Mouse (Mus musculus) induced T-regulatory cell, adult 2 months (primary cell): ENCODE results near the gene Akip1.

Source experiments
- DNase-seq: peaks from one replicate; pipeline ENCODE4 v3.0.0-alpha.2; 2012; ENCODE audit warnings: low read depth

Akip1 gene

GRCm38 (mm10) chr7:109703190-109704015 is at the start of gene Akip1, which contains the start of gene St5:
Akip1 (plus strand) TSS chr7:109703690.
St5 (minus strand) TSS chr7:109703605.
- DNase-seq, result peak; percentile 95

DNA sequence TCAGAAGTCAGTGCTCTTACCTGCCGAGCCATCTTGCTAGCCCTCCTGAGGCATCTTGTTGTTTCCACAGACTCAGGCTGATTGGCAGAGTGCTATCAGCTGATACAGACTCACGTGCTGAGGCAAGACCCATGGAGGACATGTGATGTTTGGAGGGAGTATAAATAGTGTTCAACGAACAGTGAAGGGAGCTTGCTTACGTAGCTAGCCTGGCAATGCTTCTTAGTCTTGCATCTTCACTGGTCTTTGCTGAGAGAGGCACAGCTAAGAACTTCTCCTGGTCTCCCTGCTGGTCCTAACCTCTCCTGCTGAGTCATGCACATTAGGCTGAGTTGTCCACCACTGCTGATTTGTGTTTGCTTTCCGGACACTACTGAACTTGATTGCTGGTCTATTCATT is 48.6 kb upstream of the Akip1 start:
- no peak for DNase-seq

DNA sequence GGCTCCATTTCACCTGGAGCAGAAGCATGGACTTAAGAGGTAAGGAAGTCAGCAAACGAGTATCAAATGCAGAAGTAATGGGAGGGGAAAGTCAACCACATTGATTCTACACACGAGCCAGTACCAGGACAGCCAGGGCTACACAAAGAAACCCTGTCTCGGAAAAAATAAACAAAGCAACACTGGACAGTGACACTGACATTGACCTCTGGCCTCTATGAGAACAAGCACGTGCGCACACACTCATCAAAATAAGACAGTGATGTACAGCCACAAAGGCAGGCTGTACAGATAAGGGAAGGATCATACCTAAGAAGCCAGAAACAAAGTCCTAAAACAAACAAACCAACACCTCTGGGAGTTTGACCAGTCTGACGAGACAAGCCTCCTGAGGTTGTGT is 45.6 kb upstream of the Akip1 start:
- no peak for DNase-seq

DNA sequence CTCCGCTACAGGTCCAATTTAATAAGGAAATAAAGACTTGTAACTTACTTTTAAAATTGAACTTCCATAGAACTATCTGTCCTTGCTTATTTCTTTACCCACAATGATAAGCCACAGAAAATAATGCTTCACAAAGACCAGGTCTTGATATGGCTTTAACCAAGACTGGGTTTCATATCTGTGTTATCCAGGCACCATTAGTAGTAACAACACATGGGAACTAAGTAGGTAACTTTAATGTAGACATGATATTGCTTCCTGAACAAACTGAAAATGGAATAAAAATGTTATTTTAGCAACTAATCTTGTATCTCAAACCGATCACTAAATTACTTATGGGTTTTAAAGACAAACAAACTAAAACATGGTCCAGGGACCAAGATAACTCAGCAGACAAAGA is 44.2 kb upstream of the Akip1 start:
- DNase-seq, result no peak

- no peak for DNase-seq
Observed at GRCm38 (mm10) chr7:109662626-109663025, 40.9 kb upstream of the Akip1 start.

DNA sequence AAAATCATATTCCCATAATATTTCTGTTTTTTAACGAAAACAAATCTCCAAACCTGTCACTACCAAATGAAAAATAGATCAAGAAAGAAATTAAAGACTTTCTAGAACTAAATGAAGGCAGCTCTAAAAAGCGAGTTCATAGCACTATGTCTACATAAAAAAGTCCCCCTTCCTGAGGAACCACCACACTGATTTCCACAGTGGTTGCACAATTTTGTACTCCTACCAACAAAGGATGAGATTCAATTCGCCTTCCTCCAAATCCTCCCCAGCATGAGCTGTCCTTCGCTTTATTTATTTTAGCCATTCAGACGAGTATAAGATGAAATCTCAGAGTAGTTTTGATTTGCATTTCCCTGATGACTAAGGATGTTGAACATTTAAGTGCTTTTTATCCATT is 36.8 kb upstream of the Akip1 start:
- no peak for DNase-seq

GRCm38 (mm10) chr7:109669426-109670170 is 33.9 kb upstream of the Akip1 start:
- DNase-seq, result no peak

DNA sequence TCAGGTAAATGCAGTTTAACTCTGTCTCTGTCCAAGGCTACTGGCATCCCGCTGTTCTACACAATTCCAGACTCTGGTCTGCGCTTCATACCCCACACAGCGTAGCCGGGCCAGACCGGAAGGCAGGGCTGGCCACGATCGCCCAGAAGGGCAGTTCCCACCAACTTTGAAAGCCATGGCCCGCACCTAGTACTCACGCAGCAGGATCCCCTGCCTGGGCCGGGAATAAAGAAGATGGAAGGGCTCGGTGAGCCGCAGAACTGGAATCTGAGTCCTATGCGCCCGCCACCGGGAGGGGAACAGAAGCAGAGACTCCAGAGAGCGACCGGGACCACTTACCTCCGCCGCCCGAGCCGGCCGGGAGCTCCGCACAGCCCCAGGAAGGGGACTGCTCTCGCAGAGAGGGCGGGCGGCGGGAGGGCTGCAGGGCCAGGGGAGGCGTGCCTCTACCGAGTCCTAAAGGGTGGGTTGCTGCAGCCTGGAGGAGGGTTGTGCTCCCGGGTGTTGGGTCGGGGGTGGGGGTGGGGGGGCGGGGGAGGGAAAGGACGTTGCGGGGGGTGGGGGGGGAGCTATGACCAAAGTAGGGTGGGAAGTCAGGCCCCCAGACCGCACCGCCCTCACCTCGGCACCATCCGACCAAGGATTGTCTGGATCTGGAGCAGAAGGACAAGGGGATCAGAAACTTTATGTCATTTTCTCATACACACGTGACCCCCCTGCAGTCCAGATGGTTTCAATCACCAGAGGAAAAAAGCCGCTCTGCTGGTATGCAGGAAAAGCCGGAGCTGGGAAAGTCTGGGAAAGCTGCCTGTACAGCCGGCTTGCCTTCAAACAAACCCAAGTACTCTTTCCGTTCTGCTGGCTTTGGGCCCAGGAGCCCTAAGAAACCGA is 31.7 kb upstream of the Akip1 start:
- no peak for DNase-seq

- DNase-seq, result no peak
Observed at GRCm38 (mm10) chr7:109674944-109675628, 28.4 kb upstream of the Akip1 start.

- no peak for DNase-seq
Observed at GRCm38 (mm10) chr7:109680284-109680683, 23.2 kb upstream of the Akip1 start.

GRCm38 (mm10) chr7:109680879-109681278 is 22.6 kb upstream of the Akip1 start:
- no peak for DNase-seq

GRCm38 (mm10) chr7:109686585-109687128 is 16.8 kb upstream of the Akip1 start:
- DNase-seq, result no peak

GRCm38 (mm10) chr7:109690101-109690500 is 13.4 kb upstream of the Akip1 start:
- no peak for DNase-seq

DNA sequence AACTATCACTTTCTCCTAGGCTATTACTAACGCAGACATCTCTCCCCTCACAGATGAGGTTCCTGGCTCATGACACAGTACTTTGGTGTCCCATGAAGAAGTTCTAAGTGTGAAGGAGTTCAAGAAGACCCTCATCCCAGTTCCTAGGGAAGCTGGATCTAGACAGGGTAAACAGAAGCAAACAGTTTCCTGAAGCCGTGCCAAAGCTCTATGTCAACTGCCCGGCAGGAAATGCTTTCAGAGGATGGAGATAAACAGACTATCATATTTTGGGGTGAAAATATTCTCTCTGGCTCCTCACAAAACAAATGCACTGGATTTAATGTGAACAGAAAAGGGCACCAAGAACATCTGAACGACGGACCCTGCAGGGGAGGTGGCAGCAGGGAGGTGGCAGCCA is 12.5 kb upstream of the Akip1 start:
- no peak for DNase-seq

DNA sequence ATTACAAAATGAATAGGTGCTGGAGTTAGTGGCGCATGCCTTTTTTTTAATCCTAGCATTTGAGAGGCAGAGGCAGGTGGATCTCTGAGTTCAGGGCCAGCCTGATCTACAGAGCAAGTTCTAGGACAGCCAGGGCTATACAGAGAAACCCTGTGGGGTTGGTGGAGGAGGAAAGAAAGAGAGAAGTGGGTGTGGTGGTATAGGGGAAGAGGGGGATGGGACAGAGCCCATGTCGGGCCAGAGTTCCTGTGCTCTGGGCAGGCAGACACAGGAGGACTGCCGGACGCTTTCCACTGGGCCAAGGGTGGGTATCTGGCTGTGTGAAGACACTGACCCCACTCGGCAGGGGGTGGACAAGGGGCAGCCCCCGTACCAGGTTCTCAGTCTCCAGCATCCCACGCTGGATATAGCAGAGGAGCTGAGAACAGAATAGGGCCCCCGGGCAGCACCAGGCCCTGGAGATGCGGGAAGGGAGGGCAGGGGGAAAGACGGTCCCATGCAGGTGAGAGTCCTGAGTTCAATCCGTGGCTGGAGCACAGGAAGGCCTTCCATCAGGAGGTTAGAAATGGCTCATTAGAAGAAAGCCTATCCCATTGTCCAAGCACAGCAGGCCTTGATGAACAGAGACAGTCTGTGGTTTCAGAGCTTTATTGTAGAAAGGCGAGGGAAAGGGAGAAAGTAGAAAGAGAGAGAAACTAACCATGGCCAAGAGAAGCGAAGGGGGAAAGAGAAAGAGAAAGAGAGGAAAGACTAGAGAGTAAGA is 8.7 kb upstream of the Akip1 start:
- DNase-seq, result no peak

GRCm38 (mm10) chr7:109695339-109695726 is 8.2 kb upstream of the Akip1 start:
- no peak for DNase-seq

GRCm38 (mm10) chr7:109700213-109700612 is 3.3 kb upstream of the Akip1 start:
- DNase-seq, result peak; percentile 35

GRCm38 (mm10) chr7:109702721-109703120 is 769 bp upstream of the Akip1 start:
- no peak for DNase-seq

GRCm38 (mm10) chr7:109704016-109704377 is 507 bp downstream of the Akip1 start:
- DNase-seq, result no peak

GRCm38 (mm10) chr7:109704461-109704860 is 971 bp downstream of the Akip1 start:
- DNase-seq, result no peak
